Mouse (Mus musculus): ENCODE measurements around the gene B3galt2. TPM values are rescaled to one million over a fixed set of nuclear protein-coding genes. Genes with fewer than 3 reads are reported as not detected.

Gene B3galt2
- polyA plus RNA-seq, 1 experiment = 0.50 TPM

DNA sequence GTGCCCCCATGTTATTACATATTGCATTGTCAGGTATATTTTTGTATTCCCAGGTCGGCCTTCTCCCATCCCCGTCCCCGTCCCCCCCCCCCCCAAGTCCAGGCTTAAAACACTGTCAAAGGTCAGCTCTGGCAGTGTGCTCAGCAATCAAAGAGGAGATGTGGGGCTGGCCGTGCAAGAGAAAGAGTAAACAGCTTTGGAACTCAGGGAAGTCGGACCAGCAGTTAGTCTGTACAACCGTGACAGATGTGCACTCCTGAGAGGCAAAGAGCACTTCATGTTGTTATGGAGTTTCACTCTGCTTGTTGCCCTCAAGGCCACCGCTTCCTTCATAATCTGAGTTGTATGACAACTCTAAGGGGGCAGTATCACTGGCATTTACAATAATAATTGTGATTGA lies 9.1 kb upstream of the B3galt2 start:
- no peak overlapping the region for H3K4me3 ChIP-seq (ENCODE audit: insufficient read depth, low read depth, low read length)
- TF ChIP-seq POLR2A (IDR thresholded peaks at IDR 0.05; ENCODE audit: low read depth, low read length) (no peak), CTCF (conservative IDR thresholded peaks at IDR 0.05; ENCODE audit: insufficient read depth, insufficient read length, low read depth, low read length) (no peak)
- no peaks in the 10 kb centered on the region for H3K27me3 ChIP-seq (replicated peaks; ENCODE audit: control insufficient read depth, insufficient read depth, low read length)
- DNase-seq = no peak
- H3K36me3 ChIP-seq (ENCODE audit: control insufficient read depth, insufficient read depth, low read length) = peaks cover 4% of the 10 kb centered on the region; the same call in 1 of the 2 replicates
- H3K4me1 ChIP-seq (ENCODE audit: control insufficient read depth, insufficient read depth, low read length) = no peaks in the 10 kb centered on the region
- WGBS = 66% methylated on average over 7 of the region's 7 CpGs
- no peak overlapping the region for H3K27ac ChIP-seq (ENCODE audit: insufficient read depth, low read depth, low read length)

DNA sequence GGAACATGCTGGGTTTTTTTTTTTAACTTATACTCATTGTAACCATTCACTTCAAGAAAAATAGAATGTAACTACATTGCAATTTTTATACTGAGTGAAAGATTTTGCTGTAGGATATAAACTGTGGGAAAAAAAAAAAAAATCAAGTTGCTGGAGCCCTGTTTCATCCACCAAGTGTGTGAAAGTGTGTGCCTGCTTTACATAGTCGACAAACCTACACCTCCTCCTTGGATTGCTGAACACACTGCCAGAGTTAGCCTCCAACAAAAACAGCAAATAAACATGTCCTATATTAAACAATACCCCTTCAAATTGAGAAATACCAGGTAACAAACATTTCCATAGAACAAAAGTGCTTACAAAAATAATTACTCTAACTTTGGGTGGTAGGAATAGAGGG lies 8.1 kb upstream of the B3galt2 start:
- Histone ChIP-seq H3K36me3 (ENCODE audit: control insufficient read depth, insufficient read depth, low read length) (no peaks in the 10 kb centered on the region), H3K4me3 (ENCODE audit: insufficient read depth, low read depth, low read length) (no peak overlapping the region), H3K27me3 (replicated peaks; ENCODE audit: control insufficient read depth, insufficient read depth, low read length) (no peaks in the 10 kb centered on the region), H3K27ac (ENCODE audit: insufficient read depth, low read depth, low read length) (no peak overlapping the region), H3K4me1 (ENCODE audit: control insufficient read depth, insufficient read depth, low read length) (no peaks in the 10 kb centered on the region)
- no peak for DNase-seq
- 59% methylated on average over 1 of the region's 1 CpGs for WGBS
- TF ChIP-seq CTCF (conservative IDR thresholded peaks at IDR 0.05; ENCODE audit: insufficient read depth, insufficient read length, low read depth, low read length) (no peak), POLR2A (IDR thresholded peaks at IDR 0.05; ENCODE audit: low read depth, low read length) (no peak)

DNA sequence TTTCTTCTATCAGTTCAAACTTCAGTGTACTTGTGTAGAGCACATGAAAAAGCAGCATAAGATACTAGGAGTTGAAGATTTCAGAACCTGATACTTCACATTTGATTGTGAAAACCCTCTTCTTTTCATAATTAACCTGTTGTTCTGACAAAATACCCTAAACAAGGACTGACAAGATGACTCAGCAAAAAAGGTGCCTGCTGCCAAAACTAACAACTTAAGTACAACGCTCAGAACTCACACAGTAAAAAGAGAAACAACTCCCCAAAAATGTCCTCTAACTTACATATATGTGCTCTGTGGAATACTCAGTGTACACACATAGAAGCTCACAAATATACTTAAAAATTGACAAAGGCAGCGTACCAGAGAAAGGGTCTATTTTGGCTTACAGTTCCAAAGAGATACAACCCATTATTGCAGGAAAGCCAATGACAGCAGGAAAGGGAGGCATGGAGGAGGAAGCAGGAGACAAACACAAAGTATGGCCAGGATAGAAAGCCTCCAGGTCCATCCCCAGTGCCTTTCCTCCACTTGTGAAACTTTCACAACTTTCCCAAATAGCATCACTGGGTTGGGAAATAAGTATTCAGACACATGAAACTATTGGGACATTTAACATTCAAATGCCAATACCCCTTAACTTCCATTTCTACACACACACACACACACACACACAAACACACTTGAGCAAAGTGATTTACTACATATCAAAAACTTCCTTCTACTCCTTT lies 7.4 kb upstream of the B3galt2 start:
- no peak for TF ChIP-seq CTCF (conservative IDR thresholded peaks at IDR 0.05; ENCODE audit: insufficient read depth, insufficient read length, low read depth, low read length)
- TF ChIP-seq POLR2A (IDR thresholded peaks at IDR 0.05; ENCODE audit: low read depth, low read length) = no peak
- no peak overlapping the region for H3K4me3 ChIP-seq (ENCODE audit: insufficient read depth, low read depth, low read length)
- no peaks in the 10 kb centered on the region for H3K4me1 ChIP-seq (ENCODE audit: control insufficient read depth, insufficient read depth, low read length)
- no peak for DNase-seq
- 62% methylated on average over 2 of the region's 2 CpGs for WGBS
- no peaks in the 10 kb centered on the region for H3K27me3 ChIP-seq (replicated peaks; ENCODE audit: control insufficient read depth, insufficient read depth, low read length)
- H3K36me3 ChIP-seq (ENCODE audit: control insufficient read depth, insufficient read depth, low read length) = no peaks in the 10 kb centered on the region
- no peak overlapping the region for H3K27ac ChIP-seq (ENCODE audit: insufficient read depth, low read depth, low read length)

DNA sequence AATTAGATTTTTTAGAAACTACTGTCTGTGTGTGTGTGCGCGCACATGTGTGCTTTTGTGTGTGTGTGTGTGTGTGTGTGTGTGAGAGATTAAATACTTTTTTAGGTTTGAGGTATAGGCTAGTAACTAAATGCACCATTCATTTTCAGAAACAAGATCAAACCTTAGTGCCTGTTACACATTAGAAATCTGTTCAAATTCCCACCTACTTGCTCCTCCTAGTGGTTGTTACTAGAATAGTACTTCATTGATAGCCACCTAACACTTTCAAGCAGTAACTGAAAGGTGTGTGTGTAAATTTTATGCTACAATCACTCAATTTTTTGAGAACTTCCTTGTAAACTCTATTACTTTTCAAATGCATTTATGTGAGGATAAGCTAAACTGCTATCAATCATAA lies 3.8 kb downstream of the B3galt2 start:
- no peaks in the 10 kb centered on the region for H3K36me3 ChIP-seq (ENCODE audit: control insufficient read depth, insufficient read depth, low read length)
- no peaks in the 10 kb centered on the region for H3K4me1 ChIP-seq (ENCODE audit: control insufficient read depth, insufficient read depth, low read length)
- H3K27me3 ChIP-seq (replicated peaks; ENCODE audit: control insufficient read depth, insufficient read depth, low read length) = no peaks in the 10 kb centered on the region
- no peak for TF ChIP-seq POLR2A (IDR thresholded peaks at IDR 0.05; ENCODE audit: low read depth, low read length)
- TF ChIP-seq CTCF (conservative IDR thresholded peaks at IDR 0.05; ENCODE audit: insufficient read depth, insufficient read length, low read depth, low read length) = 0 out of 2 replicates have a peak, but pooled peaks have one; percentile 10
- 99% methylated on average over 2 of the region's 2 CpGs for WGBS
- peak; percentile 22 for DNase-seq
- H3K4me3 ChIP-seq (ENCODE audit: insufficient read depth, low read depth, low read length) = no peak overlapping the region
- no peak overlapping the region for H3K27ac ChIP-seq (ENCODE audit: insufficient read depth, low read depth, low read length)

DNA sequence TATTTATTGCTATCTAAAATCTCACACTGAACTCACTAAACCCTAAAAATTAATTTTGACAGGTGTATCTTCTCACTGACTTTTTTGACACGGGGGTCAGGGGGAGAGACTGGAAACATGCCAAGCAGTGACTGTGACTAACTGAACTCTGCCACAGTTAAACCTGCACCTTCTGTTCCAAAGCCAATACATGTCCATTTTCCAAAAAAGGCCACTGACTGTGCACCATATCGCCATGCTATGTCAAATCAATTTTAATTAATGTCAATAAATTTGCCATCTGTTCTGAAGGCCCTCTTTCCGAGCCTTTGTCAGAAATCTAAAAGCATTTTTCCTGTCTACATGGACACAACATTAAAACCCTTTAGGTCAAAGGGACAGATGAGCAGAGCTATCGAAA lies 4.9 kb downstream of the B3galt2 start:
- Histone ChIP-seq H3K4me1 (ENCODE audit: control insufficient read depth, insufficient read depth, low read length) (no peaks in the 10 kb centered on the region), H3K27me3 (replicated peaks; ENCODE audit: control insufficient read depth, insufficient read depth, low read length) (no peaks in the 10 kb centered on the region), H3K27ac (ENCODE audit: insufficient read depth, low read depth, low read length) (no peak overlapping the region), H3K36me3 (ENCODE audit: control insufficient read depth, insufficient read depth, low read length) (no peaks in the 10 kb centered on the region), H3K4me3 (ENCODE audit: insufficient read depth, low read depth, low read length) (no peak overlapping the region)
- DNase-seq = no peak
- WGBS = 64% methylated on average over 4 of the region's 4 CpGs
- TF ChIP-seq CTCF (conservative IDR thresholded peaks at IDR 0.05; ENCODE audit: insufficient read depth, insufficient read length, low read depth, low read length) = no peak
- TF ChIP-seq POLR2A (IDR thresholded peaks at IDR 0.05; ENCODE audit: low read depth, low read length) = no peak

DNA sequence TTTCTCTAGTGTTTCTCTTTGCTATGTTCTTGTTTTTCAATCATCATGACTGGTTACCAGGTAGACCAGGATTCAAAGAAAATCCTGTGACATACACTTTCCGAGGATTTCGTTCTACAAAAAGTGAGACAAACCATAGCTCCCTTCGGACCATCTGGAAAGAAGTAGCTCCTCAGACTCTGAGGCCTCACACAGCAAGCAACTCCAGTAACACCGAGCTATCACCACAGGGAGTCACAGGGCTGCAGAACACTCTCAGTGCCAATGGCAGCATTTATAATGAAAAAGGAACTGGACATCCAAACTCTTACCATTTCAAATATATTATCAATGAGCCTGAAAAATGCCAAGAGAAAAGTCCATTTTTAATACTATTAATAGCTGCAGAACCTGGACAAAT lies 5.8 kb downstream of the B3galt2 start:
- no peaks in the 10 kb centered on the region for H3K4me1 ChIP-seq (ENCODE audit: control insufficient read depth, insufficient read depth, low read length)
- WGBS = 89% methylated on average over 4 of the region's 4 CpGs

DNA sequence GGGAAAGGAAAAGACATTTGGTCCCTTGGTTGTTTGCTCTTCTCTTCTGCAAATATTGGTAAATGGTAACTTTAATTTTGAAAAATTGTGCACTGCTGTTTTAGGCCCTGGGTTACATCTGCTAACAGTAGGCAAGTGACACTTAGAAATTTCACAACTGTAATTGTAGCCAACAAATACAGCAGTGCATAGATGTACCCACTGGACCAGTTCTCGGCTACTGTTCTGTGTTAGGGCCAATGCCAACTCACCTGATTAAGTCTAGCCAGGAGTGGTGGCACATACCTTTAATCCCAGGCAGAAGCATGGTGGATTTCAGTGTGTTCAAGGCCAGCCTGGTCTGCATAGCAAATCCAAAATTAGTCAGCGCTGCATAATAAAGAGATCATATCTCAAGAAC lies 9.9 kb downstream of the B3galt2 start:
- no peak overlapping the region for H3K4me3 ChIP-seq (ENCODE audit: insufficient read depth, low read depth, low read length)
- no peaks in the 10 kb centered on the region for H3K4me1 ChIP-seq (ENCODE audit: control insufficient read depth, insufficient read depth, low read length)
- 93% methylated on average over 2 of the region's 2 CpGs for WGBS
- no peaks in the 10 kb centered on the region for H3K36me3 ChIP-seq (ENCODE audit: control insufficient read depth, insufficient read depth, low read length)
- DNase-seq = no peak
- TF ChIP-seq CTCF (conservative IDR thresholded peaks at IDR 0.05; ENCODE audit: insufficient read depth, insufficient read length, low read depth, low read length) (no peak), POLR2A (IDR thresholded peaks at IDR 0.05; ENCODE audit: low read depth, low read length) (no peak)
- no peaks in the 10 kb centered on the region for H3K27me3 ChIP-seq (replicated peaks; ENCODE audit: control insufficient read depth, insufficient read depth, low read length)
- no peak overlapping the region for H3K27ac ChIP-seq (ENCODE audit: insufficient read depth, low read depth, low read length)

More for the DNA sequence above, 5.8 kb downstream of the B3galt2 start:
- Histone ChIP-seq H3K27ac (ENCODE audit: insufficient read depth, low read depth, low read length) (no peak overlapping the region), H3K4me3 (ENCODE audit: insufficient read depth, low read depth, low read length) (no peak overlapping the region), H3K27me3 (replicated peaks; ENCODE audit: control insufficient read depth, insufficient read depth, low read length) (no peaks in the 10 kb centered on the region), H3K36me3 (ENCODE audit: control insufficient read depth, insufficient read depth, low read length) (no peaks in the 10 kb centered on the region)
- no peak for TF ChIP-seq CTCF (conservative IDR thresholded peaks at IDR 0.05; ENCODE audit: insufficient read depth, insufficient read length, low read depth, low read length)
- no peak for TF ChIP-seq POLR2A (IDR thresholded peaks at IDR 0.05; ENCODE audit: low read depth, low read length)
- no peak for DNase-seq

All from kidney, adult 2 months (tissue).